Mouse (Mus musculus) kidney, adult 9 months (tissue): Measurements from ENCODE around the gene Aldoart2.
"Not testable (repeated sequence)": the region's sequence is repeated elsewhere in the genome, so short reads cannot be mapped to it uniquely, and the experiment has no call there.

Source experiments
- DNase-seq: peaks from one replicate; pipeline ENCODE4 v3.0.0; 2022

Gene Aldoart2

GRCm38 (mm10) chr12:55586936-55587335 lies 21.9 kb downstream of the Aldoart2 start:
- not testable (repeated sequence) for DNase-seq

- DNase-seq = no peak
These were observed 33.5 kb downstream of the Aldoart2 start for GRCm38 (mm10) chr12:55598537-55598886.

GRCm38 (mm10) chr12:55598887-55599561 lies 34.0 kb downstream of the Aldoart2 start, which contains the start of gene Insm2:
Gene Insm2, plus strand, starts transcription at chr12:55599427.
- DNase-seq = no peak

GRCm38 (mm10) chr12:55599639-55600502 lies 34.8 kb downstream of the Aldoart2 start:
- peak; percentile 52 for DNase-seq

- DNase-seq = no peak
These were observed 35.5 kb downstream of the Aldoart2 start for GRCm38 (mm10) chr12:55600503-55600994.

- DNase-seq = no peak
These were observed 39.4 kb downstream of the Aldoart2 start for GRCm38 (mm10) chr12:55604411-55604810.

GRCm38 (mm10) chr12:55607902-55608301 lies 42.9 kb downstream of the Aldoart2 start:
- no peak for DNase-seq

- DNase-seq = no peak
These were observed 45.8 kb downstream of the Aldoart2 start for GRCm38 (mm10) chr12:55610812-55611211.
